Mouse (Mus musculus) Patski (cell line): ENCODE results near the gene Ankar. TPM values are rescaled to one million over a fixed set of nuclear protein-coding genes. Genes with fewer than 3 reads are reported as not detected.

Experiments used
- ATAC-seq: fragments of 100-300 bp; one replicate; pipeline ENCODE4 v1.8.0; 2021
- CTCF ChIA-PET: fragments of 350-600 bp; sonication (Branson Sonifier 250); formaldehyde crosslinking; loops from one replicate; lab custom pipeline; 2022; ENCODE audit warnings: inconsistent platforms; lab: Charles Lee
- POLR2A ChIA-PET: fragments of 350-600 bp; sonication (Branson Sonifier 250); formaldehyde crosslinking; loops from one replicate; lab custom pipeline; 2022; ENCODE audit warnings: antibody characterized with exemption, inconsistent platforms; lab: Charles Lee
- DNase-seq: peaks from one replicate; pipeline ENCODE4 v3.0.0-alpha.2; 2011; ENCODE audit warnings: low read depth, low spot score
- H3K27me3 ChIP-seq: fragments of 371-371 bp; one replicate; pipeline ENCODE4 v1.5.1; 2021
- CTCF ChIP-seq: fragments of 100-300 bp; IDR thresholded peaks from one replicate; pipeline ENCODE4 v1.5.1; 2021
- in situ Hi-C: fragments of 300-500 bp; cut with MboI; formaldehyde crosslinking; loops from 3 replicates; pipeline ENCODE4 v1.11.1; 2018; ENCODE audit warnings: low pct_unique_long_range_greater_than_20kb, mixed read lengths
- polyA plus RNA-seq: library from polyadenylated mRNA; unstranded; gene quantifications from one replicate; pipeline ENCODE4 v1.2.3, GENCODE M21; 2021

Gene Ankar
- not detected for polyA plus RNA-seq

GRCm38 (mm10) chr1:72700479-72700878 lies at the start of gene Ankar:
Gene Ankar (minus strand): TSS chr1:72700579.
- TF ChIP-seq CTCF, result no peak
- ChIA-PET POLR2A (no interaction called here), CTCF (no interaction called here)
- in situ Hi-C loops, result loop anchor here (25.0 kb wide), 2 partner anchors 388 to 1137 kb away; partner anchors contain the start of gene Xrcc5
- ATAC-seq (no peak), DNase-seq (no peak)
- peaks cover 6% of the 10 kb centered on the region for H3K27me3 ChIP-seq

GRCm38 (mm10) chr1:72746382-72746781 lies 46.0 kb upstream of the Ankar start:
- ATAC-seq, result peak; percentile 97
- H3K27me3 ChIP-seq, result no peaks in the 10 kb centered on the region
- ChIA-PET POLR2A (no interaction called here), CTCF (interaction anchor here (0.6 to 1.8 kb wide), 3 partner anchors 10 to 108 kb away, joined by 3 to 4 read pairs (median 4); no protein-coding TSS in a partner anchor)
- no peak for TF ChIP-seq CTCF
- peak; percentile 84 for DNase-seq
- in situ Hi-C loops, result no loop called here

- in situ Hi-C loops, result no loop called here
- CTCF ChIA-PET, result interaction anchor here (1.0 to 1.9 kb wide), 4 partner anchors 10 to 110 kb away, joined by 3 to 5 read pairs (median 4); no protein-coding TSS in a partner anchor
- DNase-seq (no peak), ATAC-seq (no peak)
- POLR2A ChIA-PET, result interaction anchor here (0.7 kb wide), 1 partner anchor 87 kb away, joined by 4 read pairs; no protein-coding TSS in a partner anchor
- H3K27me3 ChIP-seq, result no peaks in the 10 kb centered on the region
- no peak for TF ChIP-seq CTCF
These were observed 44.6 kb upstream of the Ankar start for GRCm38 (mm10) chr1:72744816-72745506.

GRCm38 (mm10) chr1:72741406-72741805 lies 41.0 kb upstream of the Ankar start:
- ChIA-PET CTCF (no interaction called here), POLR2A (no interaction called here)
- DNase-seq, result no peak
- in situ Hi-C loops, result no loop called here
- no peak for ATAC-seq
- H3K27me3 ChIP-seq, result no peaks in the 10 kb centered on the region
- TF ChIP-seq CTCF, result no peak

- ChIA-PET CTCF (interaction anchor here (0.8 to 1.7 kb wide), 4 partner anchors 20 to 58 kb away, joined by 3 to 4 read pairs (median 4); no protein-coding TSS in a partner anchor), POLR2A (interaction anchor here (0.5 to 2.2 kb wide), 6 partner anchors 13 to 93 kb away, joined by 3 to 8 read pairs (median 4); partner anchors contain the start of gene Igfbp2)
- no peak for TF ChIP-seq CTCF
- in situ Hi-C loops, result no loop called here
- peak; percentile 52 for ATAC-seq
- no peak for DNase-seq
- H3K27me3 ChIP-seq, result no peaks in the 10 kb centered on the region
These were observed 39.3 kb upstream of the Ankar start for GRCm38 (mm10) chr1:72739681-72740063.

GRCm38 (mm10) chr1:72738946-72739680 lies 38.7 kb upstream of the Ankar start:
- in situ Hi-C loops, result no loop called here
- ChIA-PET POLR2A (interaction anchor here (0.5 to 2.2 kb wide), 5 partner anchors 12 to 93 kb away, joined by 3 to 8 read pairs (median 4); partner anchors contain the start of gene Igfbp2), CTCF (interaction anchor here (0.8 to 0.9 kb wide), 2 partner anchors 20 to 59 kb away, joined by 3 to 4 read pairs; no protein-coding TSS in a partner anchor)
- ATAC-seq (peak; percentile 31), DNase-seq (no peak)
- no peaks in the 10 kb centered on the region for H3K27me3 ChIP-seq
- TF ChIP-seq CTCF, result no peak

- H3K27me3 ChIP-seq, result no peaks in the 10 kb centered on the region
- ChIA-PET CTCF (interaction anchor here (1.0 to 1.2 kb wide), 2 partner anchors 14 to 43 kb away, joined by 3 to 4 read pairs; no protein-coding TSS in a partner anchor), POLR2A (interaction anchor here (0.9 kb wide), 1 partner anchor 96 kb away, joined by 3 read pairs; no protein-coding TSS in a partner anchor)
- in situ Hi-C loops, result no loop called here
- no peak for ATAC-seq
- DNase-seq, result no peak
- no peak for TF ChIP-seq CTCF
These were observed 36.2 kb upstream of the Ankar start for GRCm38 (mm10) chr1:72736397-72737125.

GRCm38 (mm10) chr1:72733191-72733691 lies 32.9 kb upstream of the Ankar start:
- no peak for TF ChIP-seq CTCF
- in situ Hi-C loops, result no loop called here
- ATAC-seq (no peak), DNase-seq (no peak)
- CTCF ChIA-PET, result interaction anchor here (1.1 to 1.3 kb wide), 3 partner anchors 11 to 121 kb away, joined by 3 to 4 read pairs (median 3); no protein-coding TSS in a partner anchor
- POLR2A ChIA-PET, result interaction anchor here (0.6 kb wide), 1 partner anchor 28 kb away, joined by 3 read pairs; no protein-coding TSS in a partner anchor
- H3K27me3 ChIP-seq, result no peaks in the 10 kb centered on the region

GRCm38 (mm10) chr1:72730126-72730525 lies 29.7 kb upstream of the Ankar start:
- in situ Hi-C loops, result no loop called here
- H3K27me3 ChIP-seq, result no peaks in the 10 kb centered on the region
- ChIA-PET CTCF (interaction anchor here (1.2 kb wide), 1 partner anchor 125 kb away, joined by 3 read pairs; no protein-coding TSS in a partner anchor), POLR2A (no interaction called here)
- ATAC-seq (no peak), DNase-seq (no peak)
- TF ChIP-seq CTCF, result no peak
